Mouse (Mus musculus) cerebellum, adult 11-12 months (tissue): ENCODE results near the gene Sec24b.

Experiments
- DNase-seq: peaks from one replicate; pipeline ENCODE4 v3.0.0; 2022

The Sec24b gene

DNA sequence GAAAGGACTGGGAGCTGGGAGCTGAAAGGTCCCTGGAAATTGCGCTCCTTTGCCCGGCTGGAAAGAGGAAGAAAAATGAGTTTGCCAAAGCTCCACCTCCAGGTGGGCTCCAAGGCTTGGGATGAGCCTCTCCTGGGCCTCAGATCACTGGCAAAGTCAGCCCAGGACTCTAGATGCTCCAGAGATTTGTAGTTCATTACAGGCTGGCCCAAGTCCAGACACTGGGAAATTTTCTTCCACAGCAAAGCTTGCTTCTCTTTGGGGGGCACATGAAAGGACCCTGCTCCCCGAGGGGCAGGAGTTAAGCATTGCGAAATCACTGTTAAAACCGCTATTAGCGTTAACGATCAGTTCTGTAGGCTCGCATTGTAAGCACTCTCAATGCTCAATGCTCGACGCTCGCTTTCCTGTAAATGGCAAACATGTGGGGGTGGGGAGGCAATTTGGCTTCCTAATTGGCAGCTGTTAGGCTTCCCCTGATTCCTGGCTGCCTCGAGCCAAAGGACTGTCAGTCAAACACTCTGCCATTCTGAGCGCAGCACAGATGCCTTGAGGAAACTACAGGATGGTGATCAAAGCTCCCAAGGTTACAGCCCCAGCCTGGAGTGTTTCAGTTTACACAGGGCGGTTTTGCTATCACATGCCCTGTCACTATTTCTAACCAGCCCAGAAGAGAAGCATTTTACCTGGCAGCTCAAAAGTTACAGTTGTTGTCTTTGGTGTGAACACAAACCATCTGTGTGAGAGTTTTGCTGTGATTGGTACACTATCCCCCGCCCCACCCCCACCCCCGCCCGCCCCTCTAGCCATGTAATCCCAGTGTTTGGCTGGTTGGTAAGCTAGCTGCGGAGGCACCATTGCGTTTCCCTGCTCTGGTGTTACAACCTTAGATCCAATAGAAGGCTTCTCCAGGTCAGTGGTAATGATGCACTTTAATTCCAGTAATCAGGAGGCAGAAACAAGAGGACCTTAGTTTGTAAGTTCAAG is 90.5 kb downstream of the Sec24b start:
- DNase-seq = no peak

DNA sequence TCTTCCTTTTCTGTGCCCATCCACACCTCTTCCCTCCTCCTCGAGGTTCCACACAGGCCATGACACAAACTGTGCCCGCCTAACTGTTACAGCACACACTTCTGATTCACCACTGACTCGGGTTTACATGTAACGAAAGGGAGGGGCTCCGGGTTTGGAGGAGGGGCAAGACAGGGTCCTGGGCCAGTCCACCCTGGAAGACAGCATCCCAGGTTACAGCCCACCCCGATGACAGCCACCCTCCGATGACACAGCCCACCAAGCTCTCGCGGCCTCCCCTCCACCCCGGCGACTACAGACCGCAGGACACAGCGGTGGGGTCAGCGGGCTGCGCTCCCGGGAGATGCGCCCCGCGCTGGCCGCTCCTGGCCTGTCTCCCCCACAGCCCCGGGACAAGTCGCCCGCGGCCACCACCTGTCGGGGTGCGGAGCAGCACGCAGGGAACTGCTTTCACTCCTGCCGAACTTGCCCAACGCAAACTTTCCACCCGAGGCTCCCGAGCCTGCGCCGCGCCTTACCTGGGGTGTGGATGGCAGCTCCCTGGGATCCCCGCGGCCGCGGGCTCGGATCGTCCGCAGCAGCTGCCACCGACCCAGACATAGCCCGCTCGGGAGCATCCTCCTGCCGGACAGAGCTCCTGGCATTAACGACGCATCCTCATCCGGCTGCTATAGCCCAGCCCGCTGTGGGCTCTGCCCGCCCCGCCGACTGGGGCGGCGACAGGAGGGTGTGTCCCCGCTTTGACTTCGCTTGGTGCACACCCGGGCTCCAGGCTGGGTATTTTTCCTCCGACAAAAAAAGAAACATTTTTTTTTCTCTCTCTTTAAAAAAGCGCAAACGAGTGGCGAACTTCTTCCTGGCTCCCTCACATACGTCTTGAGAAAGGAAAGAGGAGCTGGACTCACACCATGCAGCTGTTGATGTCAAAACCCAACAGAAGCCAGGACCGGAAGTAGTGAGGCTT is 91.6 kb downstream of the Sec24b start, which contains the start of gene Mcub:
Mcub (minus strand) TSS at position 775 of the 964 bp plus-strand sequence.
- DNase-seq = no peak

GRCm38 (mm10) chr3:129969031-129969430 is 92.3 kb downstream of the Sec24b start:
- DNase-seq = no peak

DNA sequence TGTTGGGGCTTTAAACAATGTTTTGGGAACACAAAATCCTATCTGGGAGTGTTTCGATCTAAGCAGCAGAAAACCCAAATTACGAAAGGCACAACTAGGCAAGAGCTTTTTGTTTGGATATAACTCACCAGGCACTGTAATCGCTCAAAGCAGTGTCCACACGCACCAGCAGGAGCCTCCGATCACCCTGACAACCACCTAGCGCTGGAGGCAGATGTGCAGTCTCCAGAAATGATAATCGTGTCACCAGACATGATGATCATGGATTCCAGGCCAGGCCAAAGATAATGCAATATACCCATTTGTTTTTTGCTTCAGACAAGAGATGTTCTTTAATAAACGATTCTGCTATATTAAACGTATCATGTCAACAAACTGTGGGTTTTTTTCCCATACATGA is 93.5 kb downstream of the Sec24b start:
- DNase-seq = no peak

DNA sequence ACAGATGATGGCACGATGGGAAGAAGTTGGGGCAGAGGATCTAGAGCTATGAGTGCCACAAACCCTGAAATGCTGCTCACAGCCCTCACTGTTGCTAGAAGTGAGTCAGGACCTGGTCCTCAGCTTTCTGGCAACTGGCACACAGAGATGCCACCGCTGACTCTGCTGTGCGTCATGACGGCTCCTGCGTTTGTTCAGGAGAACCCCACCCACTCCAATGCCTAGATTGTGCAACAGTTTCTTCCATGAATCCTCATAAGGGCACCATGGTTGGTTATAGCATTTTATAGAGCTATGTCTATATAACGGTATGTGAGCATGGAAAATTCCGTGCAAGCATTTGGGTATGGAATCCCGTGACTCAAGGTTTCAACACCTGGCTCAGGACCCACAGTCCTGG is 96.7 kb downstream of the Sec24b start:
- no peak for DNase-seq

GRCm38 (mm10) chr3:129962533-129962932 is 98.8 kb downstream of the Sec24b start:
- no peak for DNase-seq

- DNase-seq = no peak
Observed at GRCm38 (mm10) chr3:129953296-129953695, 108.1 kb downstream of the Sec24b start.

DNA sequence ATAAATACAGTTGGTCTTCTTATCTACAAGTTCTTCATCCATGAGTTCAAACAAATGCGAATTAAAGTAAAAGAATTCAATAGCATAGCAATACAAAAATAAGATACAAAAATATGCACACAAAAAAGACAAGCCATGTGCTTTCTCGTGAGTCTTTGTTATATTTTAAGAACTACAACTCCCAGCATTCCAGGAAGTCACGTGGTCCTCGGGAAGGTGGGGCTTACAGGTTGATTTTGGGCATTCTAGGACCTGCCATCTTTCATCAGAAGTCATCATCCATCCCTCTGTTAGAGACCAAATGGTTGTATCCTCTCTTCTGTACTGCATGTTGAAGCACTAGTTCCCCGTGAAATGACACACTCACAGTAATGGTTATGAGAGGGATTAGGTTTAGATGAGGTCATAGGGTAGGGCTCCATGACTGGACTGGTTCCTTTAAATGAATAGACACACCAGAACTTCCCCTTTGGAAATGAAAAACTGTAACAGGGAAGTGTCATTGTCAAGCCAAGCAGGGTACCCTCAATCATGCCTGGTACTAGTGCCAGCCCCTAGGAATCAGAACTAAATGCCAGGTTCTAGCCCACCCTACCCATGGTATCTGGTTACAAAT is 112.1 kb downstream of the Sec24b start:
- DNase-seq = no peak

GRCm38 (mm10) chr3:129948359-129948758 is 113.0 kb downstream of the Sec24b start:
- DNase-seq = no peak

GRCm38 (mm10) chr3:129946217-129946914 is 115.0 kb downstream of the Sec24b start:
- DNase-seq = no peak

DNA sequence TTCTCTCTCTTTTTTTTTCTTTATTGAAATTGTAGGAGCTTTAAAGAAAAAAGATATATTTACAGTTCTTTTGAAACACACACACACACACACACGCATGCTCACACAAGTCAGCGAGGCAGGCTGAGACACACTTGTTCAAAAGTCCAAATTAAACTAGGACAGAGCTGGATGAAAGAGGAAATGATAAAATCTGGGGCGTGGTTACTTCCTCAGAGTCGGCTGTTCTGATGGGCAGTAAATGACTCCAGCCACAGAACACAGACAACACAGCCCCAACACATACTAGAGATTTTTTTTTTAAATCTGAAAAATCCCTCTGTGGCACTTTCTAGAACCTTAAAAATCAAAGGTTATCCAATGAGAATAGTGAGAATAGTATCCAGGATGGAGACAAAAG is 117.5 kb downstream of the Sec24b start:
- no peak for DNase-seq

DNA sequence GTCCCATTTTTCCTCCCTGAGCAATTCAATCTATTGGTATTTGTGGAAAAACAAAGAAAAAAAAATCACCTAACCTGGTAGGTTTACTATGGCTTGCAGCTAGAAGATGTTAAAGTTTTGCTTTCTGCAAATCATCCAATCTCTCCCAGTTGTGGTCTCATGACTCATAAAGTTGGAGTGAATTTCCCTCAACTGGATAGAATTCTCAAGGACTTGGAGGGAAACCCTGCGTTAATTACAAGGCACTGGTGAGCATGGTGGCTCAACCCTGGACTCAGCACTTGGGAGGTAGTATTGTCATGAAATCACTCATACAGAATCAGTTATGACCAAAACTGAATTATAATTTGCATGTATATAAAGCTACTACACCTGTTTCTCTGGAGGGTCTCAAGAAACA is 120.1 kb downstream of the Sec24b start:
- DNase-seq = no peak

DNA sequence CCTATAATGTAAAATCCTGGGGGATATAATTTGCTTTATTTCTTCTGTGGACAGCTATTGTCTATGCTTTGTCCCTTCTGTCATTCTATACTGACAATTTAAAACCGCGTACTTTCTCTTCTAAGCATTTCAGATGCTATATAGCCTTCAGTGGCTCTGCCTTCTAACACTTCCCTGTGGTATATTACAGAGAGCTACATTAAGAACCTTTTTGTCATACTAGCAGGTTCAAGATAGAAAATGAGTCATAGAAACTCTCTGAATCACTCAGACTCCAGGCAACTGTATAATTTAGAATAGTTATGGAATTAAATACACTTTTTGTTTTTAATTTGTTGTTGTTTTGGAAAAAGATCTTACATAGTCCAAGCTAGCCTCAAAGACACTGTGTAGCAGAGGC is 120.6 kb downstream of the Sec24b start:
- no peak for DNase-seq

- DNase-seq = no peak
Observed at GRCm38 (mm10) chr3:129939058-129939457, 122.3 kb downstream of the Sec24b start.

- DNase-seq = no peak
Observed at GRCm38 (mm10) chr3:129937848-129938247, 123.5 kb downstream of the Sec24b start.

DNA sequence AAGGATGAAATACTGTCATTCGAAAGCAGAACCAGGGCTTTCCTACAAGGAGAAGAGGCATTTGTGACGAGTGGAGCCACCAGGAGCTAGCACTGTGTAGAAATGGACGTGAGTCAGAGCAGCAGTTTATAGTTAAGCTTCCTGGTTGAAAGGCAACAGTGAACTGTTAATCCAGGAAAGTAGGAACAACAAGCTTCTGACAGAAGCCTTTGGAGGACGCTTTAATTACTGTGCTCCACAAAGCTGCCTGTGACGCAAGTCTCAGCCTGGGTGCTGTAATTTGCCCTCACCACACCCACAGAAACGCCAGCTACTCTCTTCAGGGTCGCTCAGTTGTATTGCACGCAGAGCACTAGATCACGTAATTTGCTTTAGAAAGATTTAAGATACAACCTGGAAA is 124.8 kb downstream of the Sec24b start:
- DNase-seq = no peak
